Mouse (Mus musculus): ENCODE data around the gene Taok1. TPM values are rescaled to one million over a fixed set of nuclear protein-coding genes. Genes with fewer than 3 reads are reported as not detected.

Taok1 gene
- polyA plus RNA-seq, 1 experiment, result 2.5 TPM

GRCm38 (mm10) chr11:77621902-77622535, 14.4 kb upstream of the Taok1 start:
- WGBS, result 34% methylated on average over 5 of the region's 5 CpGs
- no peak for TF ChIP-seq POLR2A (IDR thresholded peaks at IDR 0.05; ENCODE audit: low read depth, low read length)
- no peak for TF ChIP-seq CTCF (IDR thresholded peaks at IDR 0.05; ENCODE audit: extremely low read depth, insufficient read depth, insufficient read length, insufficient replicate concordance)
- DNase-seq (ENCODE audit: low read depth in 1 of 2, low spot score in 2 of 2), result no peak
- Histone ChIP-seq H3K36me3 (ENCODE audit: control insufficient read depth, insufficient read depth, low read length) (no peaks in the 10 kb centered on the region), H3K4me1 (ENCODE audit: control insufficient read depth, insufficient read depth, insufficient read length) (peaks cover 6% of the 10 kb centered on the region; the same call in 1 of the 2 replicates), H3K4me3 (ENCODE audit: extremely low read depth, insufficient read depth, insufficient read length) (no peak overlapping the region), H3K27ac (ENCODE audit: insufficient read depth, low read length) (no peak overlapping the region), H3K27me3 (ENCODE audit: control insufficient read depth, insufficient read depth, low read length) (0 out of 2 replicates have a peak, but pooled peaks cover 3% of the 10 kb centered on the region)

DNA sequence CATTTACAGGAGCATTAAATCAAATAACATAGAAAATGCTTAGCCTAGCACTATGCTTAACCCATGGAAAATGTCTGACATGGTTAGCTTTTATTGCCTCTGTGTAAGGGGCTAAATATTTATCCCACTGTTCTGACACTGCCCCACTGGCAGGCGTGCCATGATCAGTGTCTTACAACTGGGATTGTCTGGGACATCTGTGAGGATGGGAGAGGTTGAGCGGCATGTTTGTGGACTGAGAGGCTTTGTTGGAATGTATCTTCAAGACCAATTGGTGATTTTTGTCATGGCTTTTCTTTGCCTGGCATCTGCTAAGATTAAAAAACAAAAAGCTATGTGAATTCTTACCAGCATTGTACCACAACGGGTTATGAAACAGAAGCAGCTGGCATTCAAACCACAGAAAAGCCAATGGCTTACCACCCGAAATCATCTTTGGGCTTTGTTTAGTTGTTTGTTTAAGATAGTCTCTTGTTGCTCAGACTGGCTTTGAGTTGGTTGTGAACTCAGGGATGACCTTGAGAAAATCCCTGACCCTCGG, 7.5 kb upstream of the Taok1 start:
- no peak overlapping the region for H3K4me3 ChIP-seq (ENCODE audit: extremely low read depth, insufficient read depth, insufficient read length)
- H3K27ac ChIP-seq (ENCODE audit: insufficient read depth, low read length), result no peak overlapping the region
- TF ChIP-seq POLR2A (IDR thresholded peaks at IDR 0.05; ENCODE audit: low read depth, low read length), result no peak
- no peak for TF ChIP-seq CTCF (IDR thresholded peaks at IDR 0.05; ENCODE audit: extremely low read depth, insufficient read depth, insufficient read length, insufficient replicate concordance)
- no peaks in the 10 kb centered on the region for H3K4me1 ChIP-seq (ENCODE audit: control insufficient read depth, insufficient read depth, insufficient read length)
- WGBS, result 71% methylated on average over 5 of the region's 5 CpGs
- DNase-seq (ENCODE audit: low read depth in 1 of 2, low spot score in 2 of 2), result no peak
- no peaks in the 10 kb centered on the region for H3K36me3 ChIP-seq (ENCODE audit: control insufficient read depth, insufficient read depth, low read length)
- peaks cover 3% of the 10 kb centered on the region; the same call in 1 of the 2 replicates for H3K27me3 ChIP-seq (ENCODE audit: control insufficient read depth, insufficient read depth, low read length)

- Histone ChIP-seq H3K36me3 (ENCODE audit: control insufficient read depth, insufficient read depth, low read length) (no peaks in the 10 kb centered on the region; the same call in 1 of the 2 replicates), H3K4me1 (ENCODE audit: control insufficient read depth, insufficient read depth, insufficient read length) (peaks cover 5% of the 10 kb centered on the region; the same call in 1 of the 2 replicates), H3K4me3 (ENCODE audit: extremely low read depth, insufficient read depth, insufficient read length) (peak overlapping the region; percentile 85), H3K27me3 (ENCODE audit: control insufficient read depth, insufficient read depth, low read length) (no peaks in the 10 kb centered on the region), H3K27ac (ENCODE audit: insufficient read depth, low read length) (peak overlapping the region; percentile 95)
- WGBS, result 1% methylated on average over 38 of the region's 48 CpGs
- peak in 1 of 2 experiments; percentile 22 for DNase-seq (ENCODE audit: low read depth in 1 of 2, low spot score in 2 of 2)
- TF ChIP-seq POLR2A (IDR thresholded peaks at IDR 0.05; ENCODE audit: low read depth, low read length) (no peak), CTCF (IDR thresholded peaks at IDR 0.05; ENCODE audit: extremely low read depth, insufficient read depth, insufficient read length, insufficient replicate concordance) (no peak)
Observed at GRCm38 (mm10) chr11:77606835-77607537, 629 bp downstream of the Taok1 start.

DNA sequence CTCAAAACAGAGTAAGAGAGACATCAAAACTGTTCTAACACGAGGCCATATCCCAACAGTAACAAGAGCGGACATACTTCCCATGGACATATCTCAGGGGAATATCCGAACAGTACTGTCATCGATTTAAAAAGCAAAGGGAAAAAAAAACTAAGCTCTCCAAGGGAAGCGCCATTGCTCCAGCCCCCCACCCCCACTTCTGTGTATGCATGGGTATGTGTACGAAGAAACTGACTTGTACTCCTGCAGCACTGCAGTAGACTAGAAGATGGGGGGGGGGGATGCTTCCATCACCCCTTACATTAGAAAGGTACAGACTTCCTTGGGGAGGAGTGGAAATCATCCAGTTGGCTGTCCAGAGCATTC, 1.2 kb downstream of the Taok1 start:
- DNase-seq (ENCODE audit: low read depth in 1 of 2, low spot score in 2 of 2), result no peak
- Histone ChIP-seq H3K36me3 (ENCODE audit: control insufficient read depth, insufficient read depth, low read length) (no peaks in the 10 kb centered on the region; the same call in 1 of the 2 replicates), H3K4me3 (ENCODE audit: extremely low read depth, insufficient read depth, insufficient read length) (peak overlapping the region; percentile 85), H3K27me3 (ENCODE audit: control insufficient read depth, insufficient read depth, low read length) (no peaks in the 10 kb centered on the region), H3K4me1 (ENCODE audit: control insufficient read depth, insufficient read depth, insufficient read length) (peaks cover 5% of the 10 kb centered on the region; the same call in 1 of the 2 replicates), H3K27ac (ENCODE audit: insufficient read depth, low read length) (peak overlapping the region; percentile 95)
- TF ChIP-seq CTCF (IDR thresholded peaks at IDR 0.05; ENCODE audit: extremely low read depth, insufficient read depth, insufficient read length, insufficient replicate concordance) (no peak), POLR2A (IDR thresholded peaks at IDR 0.05; ENCODE audit: low read depth, low read length) (no peak)
- 10% methylated on average over 6 of the region's 6 CpGs for WGBS

GRCm38 (mm10) chr11:77597266-77597665, 10.3 kb downstream of the Taok1 start:
- no peak overlapping the region for H3K4me3 ChIP-seq (ENCODE audit: extremely low read depth, insufficient read depth, insufficient read length)
- TF ChIP-seq POLR2A (IDR thresholded peaks at IDR 0.05; ENCODE audit: low read depth, low read length) (no peak), CTCF (IDR thresholded peaks at IDR 0.05; ENCODE audit: extremely low read depth, insufficient read depth, insufficient read length, insufficient replicate concordance) (no peak)
- peaks cover 2% of the 10 kb centered on the region for H3K36me3 ChIP-seq (ENCODE audit: control insufficient read depth, insufficient read depth, low read length)
- no peaks in the 10 kb centered on the region for H3K4me1 ChIP-seq (ENCODE audit: control insufficient read depth, insufficient read depth, insufficient read length)
- no peak for DNase-seq (ENCODE audit: low read depth in 1 of 2, low spot score in 2 of 2)
- no peaks in the 10 kb centered on the region for H3K27me3 ChIP-seq (ENCODE audit: control insufficient read depth, insufficient read depth, low read length)
- H3K27ac ChIP-seq (ENCODE audit: insufficient read depth, low read length), result no peak overlapping the region

- Histone ChIP-seq H3K36me3 (ENCODE audit: control insufficient read depth, insufficient read depth, low read length) (peaks cover 2% of the 10 kb centered on the region), H3K27me3 (ENCODE audit: control insufficient read depth, insufficient read depth, low read length) (no peaks in the 10 kb centered on the region), H3K4me3 (ENCODE audit: extremely low read depth, insufficient read depth, insufficient read length) (no peak overlapping the region), H3K4me1 (ENCODE audit: control insufficient read depth, insufficient read depth, insufficient read length) (no peaks in the 10 kb centered on the region; the same call in none of the 2 replicates), H3K27ac (ENCODE audit: insufficient read depth, low read length) (no peak overlapping the region)
- no peak for DNase-seq (ENCODE audit: low read depth in 1 of 2, low spot score in 2 of 2)
- 66% methylated on average over 2 of the region's 2 CpGs for WGBS
- TF ChIP-seq CTCF (IDR thresholded peaks at IDR 0.05; ENCODE audit: extremely low read depth, insufficient read depth, insufficient read length, insufficient replicate concordance) (no peak), POLR2A (IDR thresholded peaks at IDR 0.05; ENCODE audit: low read depth, low read length) (no peak)
Observed at GRCm38 (mm10) chr11:77591388-77591787, 16.2 kb downstream of the Taok1 start.
